Mouse (Mus musculus): ENCODE results near the gene Chrnb4. TPM values are rescaled to one million over a fixed set of nuclear protein-coding genes. Genes with fewer than 3 reads are reported as not detected.

Gene Chrnb4
- polyA plus RNA-seq, 1 experiment = 0.39 TPM

- 83% methylated on average over 2 of the region's 2 CpGs for WGBS
- TF ChIP-seq POLR2A (IDR thresholded peaks at IDR 0.05; ENCODE audit: control insufficient read depth, extremely low read depth, insufficient read depth, low read length, poor library complexity) (no peak), CTCF (IDR thresholded peaks at IDR 0.05; ENCODE audit: borderline replicate concordance, control insufficient read depth, extremely low read depth, insufficient read depth, low read length, poor library complexity) (no peak)
Observed at GRCm38 (mm10) chr9:55045001-55045400, 3.6 kb downstream of the Chrnb4 start.

GRCm38 (mm10) chr9:55043688-55044087 lies 4.9 kb downstream of the Chrnb4 start:
- 87% methylated on average over 8 of the region's 8 CpGs for WGBS
- no peak for DNase-seq
- Histone ChIP-seq H3K27me3 (ENCODE audit: control insufficient read depth, insufficient read depth, low read length) (no peaks in the 10 kb centered on the region; the same call in 1 of the 2 replicates), H3K4me1 (replicated peaks; ENCODE audit: control insufficient read depth, insufficient read depth, low read length) (no peaks in the 10 kb centered on the region), H3K27ac (ENCODE audit: control insufficient read depth, insufficient read depth, low read length) (no peak overlapping the region), H3K36me3 (ENCODE audit: control insufficient read depth, insufficient read depth, low read length) (no peaks in the 10 kb centered on the region), H3K4me3 (ENCODE audit: control insufficient read depth, insufficient read depth, low read length) (no peak overlapping the region)
- TF ChIP-seq POLR2A (IDR thresholded peaks at IDR 0.05; ENCODE audit: control insufficient read depth, extremely low read depth, insufficient read depth, low read length, poor library complexity) (no peak), CTCF (IDR thresholded peaks at IDR 0.05; ENCODE audit: borderline replicate concordance, control insufficient read depth, extremely low read depth, insufficient read depth, low read length, poor library complexity) (no peak)

More at GRCm38 (mm10) chr9:55045001-55045400, 3.6 kb downstream of the Chrnb4 start:
- Histone ChIP-seq H3K4me1 (replicated peaks; ENCODE audit: control insufficient read depth, insufficient read depth, low read length) (no peaks in the 10 kb centered on the region), H3K4me3 (ENCODE audit: control insufficient read depth, insufficient read depth, low read length) (no peak overlapping the region), H3K27me3 (ENCODE audit: control insufficient read depth, insufficient read depth, low read length) (no peaks in the 10 kb centered on the region; the same call in 1 of the 2 replicates), H3K36me3 (ENCODE audit: control insufficient read depth, insufficient read depth, low read length) (no peaks in the 10 kb centered on the region), H3K27ac (ENCODE audit: control insufficient read depth, insufficient read depth, low read length) (no peak overlapping the region)
- no peak for DNase-seq

- Histone ChIP-seq H3K27ac (ENCODE audit: control insufficient read depth, insufficient read depth, low read length) (no peak overlapping the region), H3K4me1 (replicated peaks; ENCODE audit: control insufficient read depth, insufficient read depth, low read length) (no peaks in the 10 kb centered on the region), H3K36me3 (ENCODE audit: control insufficient read depth, insufficient read depth, low read length) (no peaks in the 10 kb centered on the region), H3K27me3 (ENCODE audit: control insufficient read depth, insufficient read depth, low read length) (no peaks in the 10 kb centered on the region), H3K4me3 (ENCODE audit: control insufficient read depth, insufficient read depth, low read length) (no peak overlapping the region)
- no peak for TF ChIP-seq POLR2A (IDR thresholded peaks at IDR 0.05; ENCODE audit: control insufficient read depth, extremely low read depth, insufficient read depth, low read length, poor library complexity)
- TF ChIP-seq CTCF (IDR thresholded peaks at IDR 0.05; ENCODE audit: borderline replicate concordance, control insufficient read depth, extremely low read depth, insufficient read depth, low read length, poor library complexity) = no peak
- no peak for DNase-seq
- 82% methylated on average over 2 of the region's 2 CpGs for WGBS
Observed at GRCm38 (mm10) chr9:55041389-55041788, 7.2 kb downstream of the Chrnb4 start.

GRCm38 (mm10) chr9:55039983-55040382 lies 8.6 kb downstream of the Chrnb4 start:
- no peak for DNase-seq
- Histone ChIP-seq H3K36me3 (ENCODE audit: control insufficient read depth, insufficient read depth, low read length) (no peaks in the 10 kb centered on the region), H3K27me3 (ENCODE audit: control insufficient read depth, insufficient read depth, low read length) (no peaks in the 10 kb centered on the region), H3K4me3 (ENCODE audit: control insufficient read depth, insufficient read depth, low read length) (no peak overlapping the region), H3K27ac (ENCODE audit: control insufficient read depth, insufficient read depth, low read length) (no peak overlapping the region), H3K4me1 (replicated peaks; ENCODE audit: control insufficient read depth, insufficient read depth, low read length) (no peaks in the 10 kb centered on the region)
- TF ChIP-seq CTCF (IDR thresholded peaks at IDR 0.05; ENCODE audit: borderline replicate concordance, control insufficient read depth, extremely low read depth, insufficient read depth, low read length, poor library complexity) = no peak
- no peak for TF ChIP-seq POLR2A (IDR thresholded peaks at IDR 0.05; ENCODE audit: control insufficient read depth, extremely low read depth, insufficient read depth, low read length, poor library complexity)
- WGBS = 80% methylated on average over 5 of the region's 5 CpGs

GRCm38 (mm10) chr9:55038948-55039347 lies 9.6 kb downstream of the Chrnb4 start:
- no peak for DNase-seq
- H3K27me3 ChIP-seq (ENCODE audit: control insufficient read depth, insufficient read depth, low read length) = no peaks in the 10 kb centered on the region
- H3K27ac ChIP-seq (ENCODE audit: control insufficient read depth, insufficient read depth, low read length) = no peak overlapping the region
- H3K4me3 ChIP-seq (ENCODE audit: control insufficient read depth, insufficient read depth, low read length) = no peak overlapping the region
- H3K36me3 ChIP-seq (ENCODE audit: control insufficient read depth, insufficient read depth, low read length) = no peaks in the 10 kb centered on the region
- H3K4me1 ChIP-seq (replicated peaks; ENCODE audit: control insufficient read depth, insufficient read depth, low read length) = no peaks in the 10 kb centered on the region
- no peak for TF ChIP-seq POLR2A (IDR thresholded peaks at IDR 0.05; ENCODE audit: control insufficient read depth, extremely low read depth, insufficient read depth, low read length, poor library complexity)
- TF ChIP-seq CTCF (IDR thresholded peaks at IDR 0.05; ENCODE audit: borderline replicate concordance, control insufficient read depth, extremely low read depth, insufficient read depth, low read length, poor library complexity) = no peak
- 87% methylated on average over 8 of the region's 8 CpGs for WGBS

GRCm38 (mm10) chr9:55031435-55032167 lies 17.0 kb downstream of the Chrnb4 start:
- no peak for DNase-seq
- Histone ChIP-seq H3K27me3 (ENCODE audit: control insufficient read depth, insufficient read depth, low read length) (no peaks in the 10 kb centered on the region), H3K4me1 (replicated peaks; ENCODE audit: control insufficient read depth, insufficient read depth, low read length) (no peaks in the 10 kb centered on the region), H3K36me3 (ENCODE audit: control insufficient read depth, insufficient read depth, low read length) (no peaks in the 10 kb centered on the region), H3K4me3 (ENCODE audit: control insufficient read depth, insufficient read depth, low read length) (no peak overlapping the region), H3K27ac (ENCODE audit: control insufficient read depth, insufficient read depth, low read length) (no peak overlapping the region)
- TF ChIP-seq CTCF (IDR thresholded peaks at IDR 0.05; ENCODE audit: borderline replicate concordance, control insufficient read depth, extremely low read depth, insufficient read depth, low read length, poor library complexity) (no peak), POLR2A (IDR thresholded peaks at IDR 0.05; ENCODE audit: control insufficient read depth, extremely low read depth, insufficient read depth, low read length, poor library complexity) (no peak)
- WGBS = 73% methylated on average over 6 of the region's 6 CpGs

Measured in thymus, adult 2 months (tissue).